Mouse (Mus musculus) thymus, adult 2 months (tissue): Measurements from ENCODE around the gene Mtmr2. TPM values are rescaled to one million over a fixed set of nuclear protein-coding genes. Genes with fewer than 3 reads are reported as not detected.
"Not testable (repeated sequence)": the region's sequence is repeated elsewhere in the genome, so short reads cannot be mapped to it uniquely, and the experiment has no call there.

ENCODE experiments used
- DNase-seq: peaks from one replicate; pipeline ENCODE4 v3.0.0; 2021
- H3K27ac ChIP-seq: fragments of 200-500 bp; 2 replicates; pipeline ENCODE4 v1.5.1; 2012; ENCODE audit warnings: low read length, control low read depth; ENCODE audit not compliant: control insufficient read depth, insufficient read depth
- H3K27me3 ChIP-seq: fragments of 200-500 bp; 2 replicates; pipeline ENCODE4 v1.6.1; 2012; ENCODE audit warnings: mild to moderate bottlenecking, low read length, moderate library complexity, mixed read lengths; ENCODE audit not compliant: control insufficient read depth, insufficient read depth
- H3K36me3 ChIP-seq: fragments of 200-500 bp; 2 replicates; pipeline ENCODE4 v1.6.1; 2012; ENCODE audit warnings: mild to moderate bottlenecking, low read length, moderate library complexity; ENCODE audit not compliant: control insufficient read depth, insufficient read depth
- H3K4me1 ChIP-seq: fragments of 200-500 bp; replicated peaks from 2 replicates; pipeline ENCODE4 v1.6.1; 2012; ENCODE audit warnings: low read length; ENCODE audit not compliant: control insufficient read depth, insufficient read depth
- H3K4me3 ChIP-seq: fragments of 200-500 bp; 2 replicates; pipeline ENCODE4 v1.5.1; 2012; ENCODE audit warnings: mild to moderate bottlenecking, low read length, control low read depth, moderate library complexity; ENCODE audit not compliant: control insufficient read depth, insufficient read depth
- CTCF ChIP-seq: fragments of 200-500 bp; IDR thresholded peaks from 2 replicates; pipeline ENCODE4 v1.5.1; 2012; ENCODE audit warnings: mild to moderate bottlenecking, control low read depth, low read length, moderate library complexity, borderline replicate concordance; ENCODE audit not compliant: control insufficient read depth, poor library complexity, insufficient read depth; ENCODE audit errors: extremely low read depth
- POLR2A ChIP-seq: fragments of 200-500 bp; IDR thresholded peaks from 2 replicates; pipeline ENCODE4 v1.6.1; 2012; ENCODE audit warnings: mild to moderate bottlenecking, low read length, control low read depth, moderate library complexity; ENCODE audit not compliant: control insufficient read depth, poor library complexity, insufficient read depth; ENCODE audit errors: extremely low read depth
- WGBS: fragments of 180-500 bp; shearing (Covaris S2); methylation state at CpG from one replicate; pipeline ENCODE4 v1.1.7; 2018; 5-methylcytosine and 5-hydroxymethylcytosine counted together
- polyA plus RNA-seq: library from polyadenylated mRNA; depleted of rRNA; stranded (reverse); fragments of >200 nt; gene quantifications from 2 replicates; pipeline ENCODE4 v1.2.3, GENCODE M21; 2012

Mtmr2 gene
- polyA plus RNA-seq, 1 experiment = 25.4 TPM

DNA sequence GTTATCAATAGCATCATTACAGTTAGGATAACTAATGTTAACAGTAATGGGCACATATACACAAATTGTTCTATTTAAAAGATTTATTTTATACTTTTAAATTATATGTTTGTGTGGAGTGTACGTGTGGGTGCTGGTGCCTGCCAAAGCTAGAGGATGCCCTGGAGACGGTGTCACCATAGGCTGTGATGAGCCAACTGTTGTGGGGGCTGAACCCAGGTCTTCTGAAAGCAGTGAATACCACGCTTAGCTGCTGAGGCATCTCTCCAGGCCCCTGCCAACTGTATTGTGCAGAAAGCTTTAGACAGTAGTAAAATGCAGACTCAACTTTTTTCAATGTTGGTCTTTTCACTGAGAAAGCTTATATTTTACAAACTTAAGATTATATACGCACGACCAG is 38.8 kb upstream of the Mtmr2 start:
- 97% methylated on average over 5 of the region's 5 CpGs for whole genome bisulfite sequencing
- H3K36me3 ChIP-seq = no peaks in the 10 kb centered on the region
- DNase-seq = no peak

DNA sequence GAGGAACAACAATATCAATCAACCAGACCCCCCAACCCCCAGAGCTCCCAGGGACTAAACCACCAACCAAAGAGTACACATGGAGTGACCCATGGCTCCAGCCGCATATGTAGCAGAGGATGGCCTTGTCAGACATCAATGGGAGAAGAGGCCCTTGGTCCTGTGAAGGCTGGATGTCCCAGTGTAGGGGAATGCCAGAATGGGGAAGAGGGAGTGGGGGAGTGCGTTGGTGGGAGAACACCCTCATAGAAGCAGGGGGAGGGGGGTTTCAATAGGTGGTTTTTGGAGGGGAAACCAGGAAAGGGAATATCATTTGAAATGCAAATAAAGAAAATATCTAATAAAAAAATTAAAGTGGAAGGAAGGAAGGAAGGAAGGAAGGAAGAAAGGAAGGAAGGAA is 32.3 kb upstream of the Mtmr2 start:
- H3K27me3 ChIP-seq, H3K27ac ChIP-seq, DNase-seq, H3K4me3 ChIP-seq, H3K4me1 ChIP-seq, H3K36me3 ChIP-seq: not testable (repeated sequence)
- WGBS = 92% methylated on average over 2 of the region's 2 CpGs

More for the DNA sequence above, 38.8 kb upstream of the Mtmr2 start:
- Histone ChIP-seq H3K27ac (no peak overlapping the region), H3K4me3 (no peak overlapping the region), H3K4me1 (no peaks in the 10 kb centered on the region), H3K27me3 (no peaks in the 10 kb centered on the region)
- TF ChIP-seq CTCF (no peak), POLR2A (no peak)

DNA sequence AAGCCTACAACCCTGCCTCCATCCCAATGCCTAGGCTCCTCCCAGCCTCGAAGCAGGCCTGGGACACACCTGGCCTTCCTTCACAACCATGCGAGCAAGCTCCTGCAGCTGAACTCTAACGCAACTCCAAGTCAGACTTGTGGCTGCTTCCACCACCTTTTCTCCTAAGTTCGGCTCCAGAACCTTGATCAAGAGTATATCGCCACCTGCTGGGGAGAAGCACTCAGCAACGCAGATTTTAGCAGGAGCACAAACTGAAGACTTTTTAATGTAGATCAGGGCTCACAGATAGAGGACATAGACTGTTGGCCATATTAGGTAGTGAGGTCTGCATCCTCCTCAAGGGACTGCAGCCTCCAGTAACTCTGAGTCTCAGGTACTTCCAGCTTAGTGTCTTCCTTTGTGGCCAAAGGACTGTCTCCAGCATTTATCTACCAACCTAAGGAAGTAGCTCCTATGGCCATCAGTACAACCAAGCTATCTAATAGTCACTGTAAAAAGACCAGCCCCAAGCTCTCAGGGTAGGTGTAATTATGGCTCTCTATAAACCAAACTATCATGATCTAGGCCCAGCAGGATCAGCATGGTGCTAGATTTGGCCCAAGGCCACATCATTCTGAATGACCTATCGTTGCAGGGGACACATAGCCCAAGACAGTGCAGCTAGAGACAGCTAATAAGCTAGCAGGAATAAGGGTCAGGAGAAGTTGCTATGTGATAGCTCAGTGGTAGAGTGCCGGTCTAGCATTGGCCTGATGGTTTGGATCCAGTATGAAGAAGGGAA is 31.7 kb upstream of the Mtmr2 start:
- Histone ChIP-seq H3K36me3 (no peaks in the 10 kb centered on the region), H3K4me1 (no peaks in the 10 kb centered on the region), H3K27ac (no peak overlapping the region), H3K4me3 (no peak overlapping the region), H3K27me3 (no peaks in the 10 kb centered on the region)
- TF ChIP-seq CTCF (0 out of 2 replicates have a peak, but pooled peaks have one; percentile 16), POLR2A (no peak)
- DNase-seq = peak; percentile 70
- 25% methylated on average over 8 of the region's 8 CpGs for WGBS

DNA sequence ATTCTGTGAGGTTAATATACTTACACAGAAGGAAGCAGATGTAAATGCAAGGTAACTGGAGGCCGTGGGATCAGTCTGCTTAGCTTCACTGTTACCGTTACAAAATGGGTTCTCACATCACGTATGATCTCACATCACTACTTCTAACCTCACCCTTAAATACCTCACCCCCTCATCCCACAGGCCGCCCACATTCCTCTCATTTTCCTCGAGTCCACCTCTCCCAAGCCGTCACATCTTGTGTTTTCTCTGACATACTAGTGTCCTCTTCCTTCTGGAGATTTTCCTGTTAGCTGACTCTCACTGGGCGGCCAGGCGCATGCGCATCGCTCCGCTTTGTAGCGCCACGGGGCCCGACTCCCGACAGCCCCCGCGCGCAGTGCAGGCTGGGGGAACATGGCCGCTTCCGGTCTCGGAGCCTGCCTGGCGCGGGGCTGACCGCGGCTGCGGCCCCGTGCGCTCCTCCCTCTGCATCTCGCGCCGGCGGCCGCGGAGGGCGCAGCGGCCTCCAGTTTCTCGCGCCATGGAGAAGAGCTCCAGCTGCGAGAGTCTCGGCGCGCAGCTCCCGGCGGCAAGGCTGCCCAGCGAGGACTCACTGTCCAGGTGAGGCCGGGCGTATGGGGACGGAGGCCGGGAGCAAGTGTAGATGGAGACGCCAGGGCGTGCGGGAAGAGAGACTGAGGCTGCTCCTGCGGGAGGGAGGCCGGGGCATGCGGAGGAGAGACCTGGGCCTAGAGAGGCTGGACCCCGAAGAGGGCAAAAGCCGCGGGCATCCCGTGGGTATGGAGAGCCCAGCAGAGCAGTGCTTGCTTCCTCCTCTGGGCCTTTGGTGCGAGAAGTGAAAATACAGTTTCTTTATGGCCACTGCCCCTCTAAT is 826 bp downstream of the Mtmr2 start:
- peaks cover 2% of the 10 kb centered on the region; the same call in 1 of the 2 replicates for H3K4me1 ChIP-seq
- peak overlapping the region; percentile 82 for H3K4me3 ChIP-seq
- no peaks in the 10 kb centered on the region for H3K27me3 ChIP-seq
- under 1% methylated on average over 60 of the region's 60 CpGs for WGBS
- no peaks in the 10 kb centered on the region for H3K36me3 ChIP-seq
- peak overlapping the region; percentile 39 for H3K27ac ChIP-seq
- DNase-seq = peak; percentile 96
- TF ChIP-seq POLR2A = peak; percentile 96
- 0 out of 2 replicates have a peak, but pooled peaks have one; percentile 52 for TF ChIP-seq CTCF

DNA sequence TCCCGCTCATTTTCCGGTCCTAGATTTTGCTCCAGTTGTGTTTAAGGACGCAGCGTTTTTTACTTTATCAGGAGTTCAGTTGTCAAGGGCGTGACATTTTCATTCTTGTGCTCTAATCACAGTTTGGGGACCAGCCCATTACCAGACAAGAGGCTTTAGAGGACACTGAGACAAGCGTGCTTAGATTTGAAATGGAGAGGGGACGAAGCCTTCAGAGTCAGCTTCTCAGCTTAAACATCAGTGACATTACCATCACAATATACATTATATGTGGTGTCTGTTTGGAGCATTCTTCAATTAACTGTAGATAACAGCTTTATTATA is 1.4 kb downstream of the Mtmr2 start:
- Histone ChIP-seq H3K4me1 (peaks cover 2% of the 10 kb centered on the region; the same call in 1 of the 2 replicates), H3K27me3 (no peaks in the 10 kb centered on the region), H3K4me3 (peak overlapping the region; percentile 82), H3K27ac (no peak overlapping the region), H3K36me3 (no peaks in the 10 kb centered on the region)
- TF ChIP-seq CTCF (no peak), POLR2A (no peak)
- WGBS = under 1% methylated on average over 7 of the region's 7 CpGs
- no peak for DNase-seq

DNA sequence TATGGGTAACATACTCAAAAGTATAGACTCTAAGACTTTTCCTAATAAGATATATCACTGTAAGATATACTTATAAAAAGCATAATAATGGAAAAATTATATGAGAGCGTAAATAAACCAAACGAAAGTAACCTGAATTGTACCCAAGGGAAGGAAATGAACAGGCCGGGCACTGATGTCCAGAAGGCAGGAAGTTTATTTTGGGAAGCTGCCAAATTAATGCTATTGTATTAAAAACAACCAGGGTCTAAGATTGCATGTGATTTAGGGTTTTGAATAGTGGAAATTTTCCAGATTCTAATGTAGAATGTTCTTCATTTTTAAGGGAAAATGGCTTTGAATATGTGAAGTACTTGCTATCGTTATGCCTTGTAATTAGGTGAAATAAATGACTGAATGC is 4.3 kb downstream of the Mtmr2 start:
- no peak for DNase-seq
- Histone ChIP-seq H3K27ac (no peak overlapping the region), H3K27me3 (no peaks in the 10 kb centered on the region), H3K4me1 (peaks cover 2% of the 10 kb centered on the region; the same call in 1 of the 2 replicates), H3K4me3 (no peak overlapping the region), H3K36me3 (no peaks in the 10 kb centered on the region)
- 85% methylated on average over 4 of the region's 4 CpGs for WGBS
- TF ChIP-seq CTCF = no peak
- no peak for TF ChIP-seq POLR2A
